Mouse (Mus musculus): Measurements from ENCODE around the gene Zmym4.

Gene Zmym4

GRCm38 (mm10) chr4:126943421-126943820 is 24.5 kb downstream of the Zmym4 start:
- no peak for DNase-seq (ENCODE audit: low read depth, low spot score)

- DNase-seq (ENCODE audit: low read depth, low spot score): no peak
These were observed 25.1 kb downstream of the Zmym4 start for GRCm38 (mm10) chr4:126942846-126943245.

- DNase-seq (ENCODE audit: low read depth, low spot score): no peak
These were observed 40.2 kb downstream of the Zmym4 start for GRCm38 (mm10) chr4:126927701-126928100.

- DNase-seq (ENCODE audit: low read depth, low spot score): no peak
These were observed 78.1 kb downstream of the Zmym4 start for GRCm38 (mm10) chr4:126889879-126890278.

- DNase-seq (ENCODE audit: low read depth, low spot score): no peak
These were observed 82.0 kb downstream of the Zmym4 start for GRCm38 (mm10) chr4:126885953-126886352.

GRCm38 (mm10) chr4:126883602-126884001 is 84.3 kb downstream of the Zmym4 start:
- no peak for DNase-seq (ENCODE audit: low read depth, low spot score)

- no peak for DNase-seq (ENCODE audit: low read depth, low spot score)
These were observed 88.2 kb downstream of the Zmym4 start for GRCm38 (mm10) chr4:126879560-126880275.

GRCm38 (mm10) chr4:126872717-126873116 is 95.2 kb downstream of the Zmym4 start:
- DNase-seq (ENCODE audit: low read depth, low spot score): no peak

- DNase-seq (ENCODE audit: low read depth, low spot score): no peak
These were observed 99.2 kb downstream of the Zmym4 start for GRCm38 (mm10) chr4:126868699-126869098.

GRCm38 (mm10) chr4:126861514-126862266 is 106.2 kb downstream of the Zmym4 start:
- DNase-seq (ENCODE audit: low read depth, low spot score): no peak

GRCm38 (mm10) chr4:126860268-126860986 is 107.5 kb downstream of the Zmym4 start:
- DNase-seq (ENCODE audit: low read depth, low spot score): no peak

- no peak for DNase-seq (ENCODE audit: low read depth, low spot score)
These were observed 115.0 kb downstream of the Zmym4 start for GRCm38 (mm10) chr4:126852971-126853370.

- DNase-seq (ENCODE audit: low read depth, low spot score): no peak
These were observed 117.2 kb downstream of the Zmym4 start for GRCm38 (mm10) chr4:126850778-126851080.

- no peak for DNase-seq (ENCODE audit: low read depth, low spot score)
These were observed 117.7 kb downstream of the Zmym4 start for GRCm38 (mm10) chr4:126850019-126850777.

- no peak for DNase-seq (ENCODE audit: low read depth, low spot score)
These were observed 121.0 kb downstream of the Zmym4 start for GRCm38 (mm10) chr4:126846971-126847370.

GRCm38 (mm10) chr4:126845664-126846063 is 122.3 kb downstream of the Zmym4 start:
- DNase-seq (ENCODE audit: low read depth, low spot score): no peak

- DNase-seq (ENCODE audit: low read depth, low spot score): no peak
These were observed 125.0 kb downstream of the Zmym4 start for GRCm38 (mm10) chr4:126842911-126843310.

GRCm38 (mm10) chr4:126840996-126841560 is 126.9 kb downstream of the Zmym4 start:
- DNase-seq (ENCODE audit: low read depth, low spot score): no peak

GRCm38 (mm10) chr4:126839873-126840272 is 128.1 kb downstream of the Zmym4 start:
- DNase-seq (ENCODE audit: low read depth, low spot score): peak; percentile 66

- DNase-seq (ENCODE audit: low read depth, low spot score): no peak
These were observed 129.1 kb downstream of the Zmym4 start for GRCm38 (mm10) chr4:126838799-126839198.

GRCm38 (mm10) chr4:126831122-126831521 is 136.8 kb downstream of the Zmym4 start:
- no peak for DNase-seq (ENCODE audit: low read depth, low spot score)
